Mouse (Mus musculus) CH12.LX (cell line): Measurements from ENCODE around the gene Kif1bp. TPM values are rescaled to one million over a fixed set of nuclear protein-coding genes. Genes with fewer than 3 reads are reported as not detected.

ENCODE experiments used
- DNase-seq: peaks from one replicate; pipeline ENCODE4 v3.0.0-alpha.2; 2013; ENCODE audit errors: extremely low read depth
- H3K27ac ChIP-seq: 2 replicates; pipeline ENCODE4 v1.5.1; 2012; ENCODE audit warnings: low read depth, mild to moderate bottlenecking, control low read depth, moderate library complexity; ENCODE audit not compliant: insufficient read depth
- H3K27me3 ChIP-seq: replicated peaks from 2 replicates; pipeline ENCODE3; 2012; ENCODE audit warnings: inconsistent platforms
- H3K36me3 ChIP-seq, 2 experiments: replicated peaks in 1 of 2; 2 replicates each; pipeline versions ENCODE3 to v1.6.1; 2012; ENCODE audit warnings: inconsistent platforms in 1 of 2, low read length in 1 of 2, mild to moderate bottlenecking in 1 of 2, mixed read lengths in 1 of 2, moderate library complexity in 1 of 2; ENCODE audit not compliant: control insufficient read depth in 1 of 2, insufficient read depth in 1 of 2
- H3K4me1 ChIP-seq, 2 experiments: 2 replicates each; pipeline ENCODE4 v1.6.1; 2012; ENCODE audit warnings: inconsistent platforms in 1 of 2, moderate library complexity in 1 of 2; ENCODE audit not compliant: insufficient read depth in 2 of 2, control insufficient read depth in 1 of 2
- H3K4me2 ChIP-seq: 2 replicates; pipeline ENCODE4 v1.6.1; 2012; ENCODE audit warnings: low read depth, mild to moderate bottlenecking, control low read depth; ENCODE audit not compliant: poor library complexity, insufficient read depth, severe bottlenecking
- H3K4me3 ChIP-seq, 3 experiments: fragments of 150-350 bp in 1 of 3; sonication (generic) in 1 of 3; replicated peaks in 1 of 3; 2 replicates each; pipeline versions ENCODE3 to v1.5.1; 2011 to 2012; ENCODE audit warnings: low read depth in 2 of 3, low read length in 2 of 3, mild to moderate bottlenecking in 2 of 3, moderate library complexity in 2 of 3, control low read depth in 1 of 3, improper control_type of control experiment in 1 of 3, inconsistent platforms in 1 of 3, mixed read lengths in 1 of 3; ENCODE audit not compliant: poor library complexity in 1 of 3
- H3K79me2 ChIP-seq: replicated peaks from 2 replicates; pipeline ENCODE4 v1.6.1; 2012; ENCODE audit warnings: mild to moderate bottlenecking, moderate library complexity; ENCODE audit not compliant: control insufficient read depth, poor library complexity, insufficient read depth, severe bottlenecking; ENCODE audit errors: extremely low read depth
- H3K9ac ChIP-seq: 2 replicates; pipeline ENCODE4 v1.6.1; 2012; ENCODE audit warnings: low read depth, mild to moderate bottlenecking, control low read depth, moderate library complexity; ENCODE audit not compliant: insufficient read depth
- H3K9me3 ChIP-seq: replicated peaks from 2 replicates; pipeline ENCODE3; 2012; ENCODE audit warnings: low read length, inconsistent platforms, mixed read lengths
- BHLHE40 ChIP-seq: IDR thresholded peaks from 2 replicates; pipeline ENCODE4 v1.6.1; 2011; ENCODE audit warnings: mild to moderate bottlenecking, low read depth, low read length, improper control_type of control experiment
- CHD2 ChIP-seq: IDR thresholded peaks from 2 replicates; pipeline ENCODE4 v1.6.1; 2011; ENCODE audit warnings: low read length, improper control_type of control experiment
- CTCF ChIP-seq, 2 experiments: IDR thresholded peaks in 1 of 2; conservative IDR thresholded peaks in 1 of 2; 2 replicates each; pipeline ENCODE4 v1.5.1; 2011 to 2012; ENCODE audit warnings: low read depth in 2 of 2, low read length in 2 of 2, improper control_type of control experiment in 1 of 2, inconsistent platforms in 1 of 2, mild to moderate bottlenecking in 1 of 2, moderate library complexity in 1 of 2
- E2F4 ChIP-seq: IDR thresholded peaks from 2 replicates; pipeline ENCODE4 v1.6.1; 2011; ENCODE audit warnings: low read depth, low read length, improper control_type of control experiment; ENCODE audit not compliant: insufficient replicate concordance
- ELF1 ChIP-seq: IDR thresholded peaks from 2 replicates; pipeline ENCODE4 v1.6.1; 2014; ENCODE audit warnings: low read depth, mild to moderate bottlenecking, inconsistent platforms, low read length, improper control_type of control experiment
- ETS1 ChIP-seq: conservative IDR thresholded peaks from 2 replicates; pipeline ENCODE4 v1.6.1; 2012; ENCODE audit warnings: low read depth, mild to moderate bottlenecking, inconsistent platforms, low read length, improper control_type of control experiment, moderate library complexity
- HCFC1 ChIP-seq: IDR thresholded peaks from 2 replicates; pipeline ENCODE4 v1.6.1; 2012; ENCODE audit warnings: low read depth, mild to moderate bottlenecking, inconsistent platforms, low read length, improper control_type of control experiment
- IRF4 ChIP-seq: IDR thresholded peaks from 2 replicates; pipeline ENCODE4 v1.6.1; 2014; ENCODE audit warnings: low read depth, mild to moderate bottlenecking, inconsistent platforms, low read length, improper control_type of control experiment
- JUN ChIP-seq: IDR thresholded peaks from 2 replicates; pipeline ENCODE4 v1.6.1; 2011; ENCODE audit warnings: low read depth, mild to moderate bottlenecking, low read length, improper control_type of control experiment, moderate library complexity; ENCODE audit not compliant: insufficient read depth
- MAFK ChIP-seq: IDR thresholded peaks from 2 replicates; pipeline ENCODE4 v1.6.1; 2011; ENCODE audit warnings: low read length, improper control_type of control experiment; ENCODE audit not compliant: insufficient replicate concordance
- MAX ChIP-seq: IDR thresholded peaks from 2 replicates; pipeline ENCODE4 v1.6.1; 2011; ENCODE audit warnings: low read length, improper control_type of control experiment
- MEF2A ChIP-seq: IDR thresholded peaks from 2 replicates; pipeline ENCODE4 v1.6.1; 2014; ENCODE audit warnings: low read depth, mild to moderate bottlenecking, inconsistent platforms, low read length, improper control_type of control experiment, borderline replicate concordance
- MXI1 ChIP-seq: IDR thresholded peaks from 2 replicates; pipeline ENCODE4 v1.6.1; 2011; ENCODE audit warnings: mild to moderate bottlenecking, low read depth, low read length, improper control_type of control experiment
- PAX5 ChIP-seq: IDR thresholded peaks from 2 replicates; pipeline ENCODE4 v1.6.1; 2012; ENCODE audit warnings: low read length, inconsistent platforms, mixed read lengths
- RAD21 ChIP-seq: IDR thresholded peaks from 2 replicates; pipeline ENCODE4 v1.6.1; 2011; ENCODE audit warnings: low read depth, mild to moderate bottlenecking, low read length, improper control_type of control experiment, moderate library complexity
- RCOR1 ChIP-seq: conservative IDR thresholded peaks from 2 replicates; pipeline ENCODE4 v1.6.1; 2012; ENCODE audit warnings: low read depth, mild to moderate bottlenecking, inconsistent platforms, low read length, improper control_type of control experiment
- SMC3 ChIP-seq: IDR thresholded peaks from 2 replicates; pipeline ENCODE4 v1.6.1; 2011; ENCODE audit warnings: low read depth, low read length, improper control_type of control experiment
- TBP ChIP-seq: conservative IDR thresholded peaks from 2 replicates; pipeline ENCODE4 v1.6.1; 2011; ENCODE audit warnings: low read depth, low read length, improper control_type of control experiment
- TCF12 ChIP-seq: IDR thresholded peaks from 2 replicates; pipeline ENCODE4 v1.6.1; 2014; ENCODE audit warnings: low read depth, mild to moderate bottlenecking, inconsistent platforms, low read length, improper control_type of control experiment
- UBTF ChIP-seq: IDR thresholded peaks from 2 replicates; pipeline ENCODE4 v1.6.1; 2012; ENCODE audit warnings: low read depth, mild to moderate bottlenecking, inconsistent platforms, low read length, improper control_type of control experiment, moderate library complexity
- USF1 ChIP-seq: IDR thresholded peaks from 2 replicates; pipeline ENCODE4 v1.6.1; 2014; ENCODE audit warnings: low read depth, mild to moderate bottlenecking, inconsistent platforms, low read length, improper control_type of control experiment
- USF2 ChIP-seq: conservative IDR thresholded peaks from 2 replicates; pipeline ENCODE4 v1.6.1; 2011; ENCODE audit warnings: low read depth, low read length, improper control_type of control experiment
- ZNF384 ChIP-seq: IDR thresholded peaks from 2 replicates; pipeline ENCODE4 v1.6.1; 2012; ENCODE audit warnings: low read depth, low read length, improper control_type of control experiment, inconsistent platforms
- dilution Hi-C: fragments of 300-500 bp; cut with MboI; formaldehyde crosslinking; loops from 2 replicates; pipeline ENCODE4 v1.14.3; 2020; ENCODE audit warnings: low sequenced_read_pairs; ENCODE audit not compliant: extremely low pct_unique_long_range_greater_than_20kb, extremely low pct_ligation_motif_present
- in situ Hi-C: fragments of 300-500 bp; cut with MboI; formaldehyde crosslinking; loops from 3 replicates; pipeline ENCODE4 v1.14.3; 2019; ENCODE audit warnings: low sequenced_read_pairs, low pct_ligation_motif_present, low pct_unique_long_range_greater_than_20kb, mixed read lengths
- polyA plus RNA-seq: library from polyadenylated mRNA; unstranded; fragments of >175 nt; gene quantifications from 2 replicates; pipeline ENCODE4 v1.2.1, GENCODE M21; 2012; ENCODE audit warnings: low read depth; ENCODE audit not compliant: insufficient read length
- total RNA-seq, 2 experiments: library from RNA; depleted of rRNA; stranded (reverse); fragments of 300-350 nt in 1 of 2; fragments of >200 nt in 1 of 2; gene quantifications; 2 replicates each; pipeline ENCODE4 v1.2.3; 2012 to 2014

Gene Kif1bp
- total and polyA plus RNA-seq, 3 experiments: 12.9 to 23.1 (median 15.3) TPM

DNA sequence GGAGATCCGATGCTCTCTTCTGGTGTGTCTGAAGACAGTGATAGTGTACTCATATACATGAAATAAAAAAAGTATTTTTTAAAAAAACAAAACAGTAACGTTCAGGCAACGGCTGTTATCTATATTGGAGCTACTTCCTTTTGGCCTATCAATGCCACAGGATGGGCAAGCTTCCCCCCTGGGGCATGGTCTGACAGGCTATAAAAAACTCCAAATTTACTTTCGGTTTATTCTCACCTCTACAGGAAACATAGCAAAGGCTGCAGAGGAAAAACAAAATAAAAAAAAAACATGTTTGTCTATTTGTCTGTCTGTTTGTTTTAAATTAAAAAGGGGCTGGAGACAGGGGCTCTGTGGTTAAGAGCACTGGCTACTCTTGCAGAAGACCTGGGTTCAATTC is 74.9 kb downstream of the Kif1bp start:
- H3K4me3 ChIP-seq: peak overlapping the region in 2 of 3 experiments; percentile 23 to 33
- H3K27ac ChIP-seq: peak overlapping the region; percentile 41; the same call in 1 of the 2 replicates

DNA sequence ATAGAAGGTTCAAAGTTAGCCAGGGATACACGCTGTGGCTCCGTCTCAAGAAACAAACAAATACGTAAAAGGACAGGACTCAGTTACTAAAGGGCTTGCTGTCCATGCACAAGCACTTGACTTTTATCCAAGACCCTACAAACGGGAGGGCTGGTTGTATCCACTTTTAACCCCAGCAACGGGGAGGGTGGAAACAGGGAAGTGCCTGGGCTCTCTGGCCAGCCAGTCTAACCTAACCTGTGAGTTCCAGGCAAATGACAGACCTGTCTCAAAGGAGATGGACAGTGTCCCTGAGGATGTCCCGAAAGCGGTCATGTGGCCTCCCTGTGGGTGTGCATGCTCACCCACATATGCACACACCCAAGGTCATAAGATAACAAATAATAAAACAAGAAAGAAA is 76.3 kb downstream of the Kif1bp start:
- Histone ChIP-seq H3K79me2 (peaks cover 85% of the 10 kb centered on the region), H3K27me3 (no peaks in the 10 kb centered on the region), H3K4me2 (peak overlapping the region; percentile 80), H3K36me3 (peaks cover 16 to 24% of the 10 kb centered on the region in 2 experiments), H3K9me3 (no peaks in the 10 kb centered on the region), H3K27ac (peak overlapping the region; percentile 34), H3K9ac (peak overlapping the region; percentile 81), H3K4me1 (peaks cover 2 to 44% of the 10 kb centered on the region in 2 experiments; a peak in 3 of 4 replicates), H3K4me3 (peak overlapping the region; percentile 7 to 24 (median 9))
- in situ Hi-C loops: no loop called here
- dilution Hi-C loops: no loop called here
- TF ChIP-seq ELF1 (0 out of 2 replicates have a peak, but pooled peaks have one; percentile 12), MXI1 (peak; percentile 19; the same call in 1 of the 2 replicates), UBTF (no peak)
- no peak for DNase-seq

More for the DNA sequence above, 74.9 kb downstream of the Kif1bp start:
- Histone ChIP-seq H3K4me2 (peak overlapping the region; percentile 80), H3K9ac (peak overlapping the region; percentile 81), H3K27me3 (no peaks in the 10 kb centered on the region), H3K9me3 (no peaks in the 10 kb centered on the region), H3K36me3 (peaks cover 6 to 15% of the 10 kb centered on the region in 2 experiments), H3K79me2 (peaks cover 79% of the 10 kb centered on the region), H3K4me1 (peaks cover 3 to 48% of the 10 kb centered on the region in 2 experiments)
- in situ Hi-C loops (no loop called here), dilution Hi-C loops (no loop called here)
- TF ChIP-seq RCOR1 (no peak), CHD2 (no peak), MEF2A (peak; percentile 57; the same call in 1 of the 2 replicates), MXI1 (no peak)
- DNase-seq: no peak

GRCm38 (mm10) chr10:62500916-62501615 is 77.2 kb downstream of the Kif1bp start:
- Histone ChIP-seq H3K4me2 (peak overlapping the region; percentile 80), H3K9me3 (no peaks in the 10 kb centered on the region), H3K36me3 (peaks cover 23 to 30% of the 10 kb centered on the region in 2 experiments), H3K4me1 (peaks cover 2 to 44% of the 10 kb centered on the region in 2 experiments; a peak in 3 of 4 replicates), H3K4me3 (peak overlapping the region; percentile 23 to 55 (median 28)), H3K27me3 (no peaks in the 10 kb centered on the region), H3K79me2 (peaks cover 78% of the 10 kb centered on the region), H3K9ac (peak overlapping the region; percentile 63; the same call in 1 of the 2 replicates), H3K27ac (peak overlapping the region; percentile 70)
- in situ Hi-C loops: no loop called here
- dilution Hi-C loops: no loop called here
- no peak for DNase-seq
- TF ChIP-seq HCFC1 (no peak), TCF12 (no peak), RAD21 (peak; percentile 37), CTCF (conservative IDR thresholded peaks at IDR 0.05 in 1 of 2, IDR thresholded peaks at IDR 0.05 in 1 of 2; ENCODE audit: low read depth in 2 of 2, low read length in 2 of 2) (peak in 1 of 2 experiments; percentile 50; a peak in 2 of 4 replicates), TBP (0 out of 2 replicates have a peak, but pooled peaks have one; percentile 55), CHD2 (no peak), ETS1 (peak; percentile 94), SMC3 (peak; percentile 37), IRF4 (peak; percentile 77), USF1 (no peak), MAX (no peak), USF2 (no peak), BHLHE40 (no peak; the same call in 1 of the 2 replicates), MEF2A (peak; percentile 82), JUN (no peak), MAFK (no peak), PAX5 (no peak), ZNF384 (no peak), E2F4 (no peak)
